Mouse (Mus musculus) B cell, adult 67 days (primary cell): ENCODE results near the gene Isg15. TPM values are rescaled to one million over a fixed set of nuclear protein-coding genes. Genes with fewer than 3 reads are reported as not detected.

ENCODE experiments used
- total RNA-seq, 2 experiments: library from RNA; stranded (reverse); gene quantifications; 4 replicates each; pipeline ENCODE4 v1.2.4; 2023

Isg15 gene
- 1 to 10 TPM; 6.6 to 7.7 TPM for total RNA-seq

DNA sequence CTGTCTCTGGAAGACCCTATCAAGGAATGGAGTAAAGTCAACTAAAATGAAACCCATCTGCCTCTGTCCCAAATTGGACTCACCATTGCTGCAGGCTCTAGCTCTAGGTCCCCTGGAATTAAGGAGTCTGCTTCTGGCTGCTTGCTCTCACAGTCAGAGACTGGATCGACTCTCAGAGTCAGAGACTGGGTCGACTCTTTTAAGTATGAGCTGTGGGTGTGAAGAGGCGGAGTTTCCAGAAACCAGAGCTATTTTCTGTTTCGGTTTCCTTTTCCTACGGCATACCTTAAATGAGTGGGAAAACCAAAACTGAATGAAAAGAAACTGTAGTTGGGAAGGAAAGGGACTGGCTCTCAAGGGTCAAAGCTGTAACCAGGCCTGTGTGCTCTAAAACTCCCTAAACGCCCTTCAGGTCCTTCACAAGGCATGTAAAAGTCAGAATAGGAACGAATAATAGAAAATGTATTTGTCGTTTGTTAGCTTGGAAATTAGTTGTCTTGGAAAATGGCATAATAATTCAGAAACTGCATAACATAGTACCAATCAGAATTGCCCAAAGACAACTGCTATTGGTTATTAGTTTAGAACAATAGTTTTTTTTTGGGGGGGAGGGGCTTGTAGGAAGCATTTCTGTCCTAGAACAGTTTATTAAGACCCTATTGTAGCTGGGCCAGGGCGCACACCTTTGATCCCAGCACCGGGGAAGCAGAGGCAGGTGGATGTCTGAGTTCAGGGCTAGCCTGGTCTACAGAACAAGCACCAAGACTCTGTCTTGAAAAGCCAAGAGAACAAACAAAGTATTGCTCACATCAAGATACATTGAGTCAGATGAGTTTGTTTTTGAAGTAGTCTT, at the start of gene Isg15:
Gene Isg15, minus strand, starts transcription at position 196 of the 853 bp plus-strand sequence.

DNA sequence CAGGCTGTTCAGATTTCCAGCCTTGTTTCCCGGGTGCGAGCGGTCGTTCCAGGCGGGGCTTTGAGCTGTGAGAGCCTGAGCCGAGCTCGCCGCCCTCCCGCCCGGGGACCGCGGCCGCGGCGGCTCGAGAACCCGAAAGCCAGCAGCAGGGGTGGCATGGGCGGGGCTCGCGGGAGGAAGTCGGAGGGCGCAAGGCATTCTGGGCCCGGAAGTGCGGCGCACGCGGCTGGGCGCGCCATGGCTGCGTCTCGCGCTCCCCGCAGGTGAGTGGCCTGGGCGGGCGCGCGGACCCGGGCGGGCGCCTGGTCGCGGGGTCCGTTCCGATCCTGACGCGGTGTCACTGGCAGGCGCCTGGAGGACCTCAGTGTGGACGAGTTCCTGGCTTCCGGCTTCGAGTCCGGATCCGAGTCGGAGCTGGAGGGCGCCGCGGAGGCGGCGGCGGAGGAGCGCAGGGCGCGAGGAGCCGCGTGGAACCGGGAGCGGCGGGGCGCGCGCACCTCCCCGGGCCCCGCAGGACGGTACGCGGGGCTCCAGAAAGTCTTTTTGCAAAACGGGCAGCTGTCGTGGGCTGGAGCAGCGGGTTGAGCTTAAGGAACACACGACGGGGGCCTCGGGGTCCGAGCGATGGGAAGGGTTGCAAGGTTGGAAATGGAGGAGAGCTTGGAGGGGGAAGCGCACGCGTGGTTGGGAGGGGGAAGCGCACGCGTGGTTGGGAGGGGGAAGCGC, 35.4 kb upstream of the Isg15 start, which contains the start of gene Noc2l:
Gene Noc2l, plus strand, starts transcription at position 203 of the 726 bp plus-strand sequence.

DNA sequence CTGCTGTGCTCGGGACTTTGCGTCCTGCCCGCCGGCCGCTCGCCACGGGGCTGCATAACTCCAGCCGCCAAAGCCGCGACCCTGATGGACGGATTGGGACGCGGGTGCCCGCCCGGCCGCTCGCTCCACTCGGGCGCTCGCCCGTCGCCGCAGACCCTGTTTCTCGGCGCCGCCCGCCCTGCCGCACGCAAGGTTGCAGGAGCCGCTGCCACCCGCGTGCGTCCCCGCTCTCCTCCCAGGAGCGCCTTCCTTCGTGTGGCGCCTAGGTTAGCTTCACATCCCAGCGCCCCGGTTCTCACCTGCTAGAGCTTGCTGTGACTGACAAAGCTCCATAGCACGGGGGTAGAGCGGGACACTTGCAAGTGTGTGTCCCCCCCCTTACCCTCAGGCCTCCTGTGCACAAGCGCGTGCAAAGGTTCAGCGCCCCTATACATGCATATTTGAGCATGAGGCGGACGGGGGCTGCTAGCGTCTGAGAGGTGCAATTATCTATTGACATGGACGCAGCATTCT, 34.1 kb upstream of the Isg15 start, which contains the start of gene Plekhn1:
Gene Plekhn1, minus strand, starts transcription at position 157 of the 513 bp plus-strand sequence.

DNA sequence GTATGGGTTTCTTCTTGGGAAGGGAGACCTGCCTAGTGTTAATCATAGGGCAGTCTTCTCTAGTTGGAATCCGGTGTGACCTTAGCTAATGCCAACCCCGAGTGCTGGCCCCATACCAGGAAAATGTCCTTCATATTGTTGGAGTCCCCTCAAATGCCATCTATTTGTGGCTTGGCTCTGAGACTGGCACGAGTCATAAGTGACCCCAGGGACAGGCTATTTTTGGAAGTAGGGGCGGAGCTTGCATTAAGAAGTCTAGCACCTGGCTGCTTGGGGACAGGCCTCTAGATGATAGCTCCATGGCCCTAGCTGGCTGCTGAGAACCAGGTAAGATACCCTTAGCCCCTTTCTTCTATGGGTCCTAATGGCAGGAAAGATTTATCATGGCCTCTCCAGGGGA, 15.0 kb upstream of the Isg15 start, which contains the start of gene Perm1:
Gene Perm1, plus strand, starts transcription at position 220 of the 400 bp plus-strand sequence.

DNA sequence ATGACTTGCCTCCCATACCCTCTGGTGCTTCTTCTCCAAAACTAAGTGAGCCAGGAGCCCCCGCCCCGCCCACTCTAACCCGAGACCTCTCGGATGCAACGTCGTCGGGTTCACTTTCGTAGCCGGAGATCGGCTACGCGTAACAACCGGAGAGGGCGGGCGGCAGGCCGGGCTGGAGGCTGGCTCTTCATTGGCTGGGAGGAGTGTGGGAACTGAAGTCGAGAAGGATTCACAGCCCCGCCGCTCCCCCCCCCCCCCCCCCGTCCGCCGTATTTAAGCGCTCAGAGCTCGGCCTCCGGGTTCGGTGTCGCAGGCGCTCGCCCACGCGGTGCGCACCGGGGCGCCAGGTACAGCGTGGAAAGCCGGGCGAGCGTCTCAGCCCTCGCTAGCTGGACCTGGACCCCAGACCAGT, 2.4 kb upstream of the Isg15 start, which contains the start of gene AW011738:
Gene AW011738, plus strand, starts transcription at position 304 of the 412 bp plus-strand sequence.

DNA sequence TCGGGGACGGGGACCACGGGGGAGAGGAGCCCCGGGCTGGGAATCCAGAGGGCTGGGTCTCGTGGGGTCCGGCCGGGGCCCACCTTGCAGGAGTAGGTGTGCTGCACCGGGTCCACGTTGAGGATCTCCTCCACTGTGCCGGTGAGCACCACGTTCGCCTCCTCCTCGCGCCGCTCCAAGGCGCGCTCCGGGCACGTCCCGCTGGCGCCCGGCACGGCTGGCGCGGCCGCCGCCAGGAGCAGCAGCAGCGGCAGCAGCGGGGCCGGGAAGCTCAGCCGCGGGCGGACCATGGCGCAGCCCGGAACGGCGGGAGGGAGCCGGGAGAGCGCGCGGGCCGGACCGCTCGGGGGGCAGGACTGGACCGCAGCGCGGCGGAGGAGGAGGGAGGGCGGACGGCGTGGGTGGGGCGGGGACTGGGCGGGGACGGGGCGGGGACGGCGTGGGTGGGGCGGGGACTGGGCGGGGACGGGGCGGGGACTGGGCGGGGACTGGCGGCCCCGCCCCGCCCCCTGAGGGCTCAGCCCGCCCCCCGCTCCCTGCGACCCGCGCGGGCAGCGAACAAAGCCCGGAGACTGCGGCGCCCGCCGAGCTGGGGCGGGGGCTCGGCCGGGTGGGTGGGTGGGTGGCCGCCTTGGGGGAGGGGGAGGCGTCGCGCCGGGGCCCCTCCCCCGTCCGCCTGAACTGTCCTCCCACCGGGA, 3.3 kb downstream of the Isg15 start, which contains the start of gene Agrn:
Gene Agrn, minus strand, starts transcription at position 358 of the 698 bp plus-strand sequence.

Other genes with a start within 250 kb of the Isg15 start
- 1 to 10 TPM; 3.7 to 3.9 TPM for gene C1qtnf12, start 238.5 kb downstream of the Isg15 start, total RNA-seq
- gene B3galt6, start 208.2 kb downstream of the Isg15 start, total RNA-seq = 1 to 10 TPM; 2.9 to 3.8 TPM
- gene Sdf4, start 207.9 kb downstream of the Isg15 start, total RNA-seq = 100 to 1,000 TPM; 124 to 134 TPM
- gene Tnfrsf4, start 187.0 kb downstream of the Isg15 start, total RNA-seq = 10 to 100 TPM in 1 of 2 experiments, 1 to 10 TPM in 1; 3.7 to 11.2 TPM
- 10 to 100 TPM; 15.0 to 17.0 TPM for gene Tnfrsf18, start 174.7 kb downstream of the Isg15 start, total RNA-seq
- gene Ttll10, start 141.4 kb downstream of the Isg15 start, total RNA-seq = not detected
- gene 9430015G10Rik, start 90.8 kb downstream of the Isg15 start, total RNA-seq = 10 to 100 TPM; 67.6 to 67.9 TPM
- 1 to 10 TPM; 1.7 to 1.8 TPM for gene Rnf223, start 70.3 kb downstream of the Isg15 start, total RNA-seq
- 1 to 10 TPM; 1.8 to 4.1 TPM for gene Agrn, start 3.3 kb downstream of the Isg15 start, total RNA-seq
- gene AW011738, start 2.5 kb upstream of the Isg15 start, total RNA-seq = 1 to 10 TPM; 9.3 TPM
- under 1 TPM; 0.24 to 0.44 TPM for gene Perm1, start 15.1 kb upstream of the Isg15 start, total RNA-seq
- 10 to 100 TPM; 40.3 to 46.7 TPM for gene Plekhn1, start 34.0 kb upstream of the Isg15 start, total RNA-seq
- gene Noc2l, start 35.2 kb upstream of the Isg15 start, total RNA-seq = 10 to 100 TPM; 91.8 to 99.4 TPM
- 1 to 10 TPM; 3.8 to 5.3 TPM for gene Samd11, start 54.8 kb upstream of the Isg15 start, total RNA-seq
- not detected for gene Vmn2r-ps159, start 130.3 kb upstream of the Isg15 start, total RNA-seq